Mouse (Mus musculus) hematopoietic stem cell, adult 5-6 weeks (primary cell): Measurements from ENCODE around the gene Oaz3. TPM values are rescaled to one million over a fixed set of nuclear protein-coding genes. Genes with fewer than 3 reads are reported as not detected.

Source experiments
- ATAC-seq, 2 experiments: fragments of 125-278 bp in 1 of 2; replicated peaks in 1 of 2; 2 replicates each; pipeline ENCODE4 v1.8.0; 2016 to 2017; ENCODE audit warnings: inconsistent platforms in 2 of 2, mild to moderate bottlenecking in 2 of 2, moderate number of reproducible peaks in 2 of 2, low read depth in 1 of 2, moderate TSS enrichment in 1 of 2; ENCODE audit not compliant: low FRiP score in 2 of 2, poor library complexity in 2 of 2, severe bottlenecking in 2 of 2, insufficient read depth in 1 of 2, low TSS enrichment in 1 of 2
- total RNA-seq: library from RNA; stranded (forward); fragments of 172-1452, 232-1000 nt; gene quantifications from 2 replicates; pipeline ENCODE4 v1.2.3, GENCODE M21; 2017

The Oaz3 gene
- total RNA-seq, 1 experiment from 2014 or later: not detected

DNA sequence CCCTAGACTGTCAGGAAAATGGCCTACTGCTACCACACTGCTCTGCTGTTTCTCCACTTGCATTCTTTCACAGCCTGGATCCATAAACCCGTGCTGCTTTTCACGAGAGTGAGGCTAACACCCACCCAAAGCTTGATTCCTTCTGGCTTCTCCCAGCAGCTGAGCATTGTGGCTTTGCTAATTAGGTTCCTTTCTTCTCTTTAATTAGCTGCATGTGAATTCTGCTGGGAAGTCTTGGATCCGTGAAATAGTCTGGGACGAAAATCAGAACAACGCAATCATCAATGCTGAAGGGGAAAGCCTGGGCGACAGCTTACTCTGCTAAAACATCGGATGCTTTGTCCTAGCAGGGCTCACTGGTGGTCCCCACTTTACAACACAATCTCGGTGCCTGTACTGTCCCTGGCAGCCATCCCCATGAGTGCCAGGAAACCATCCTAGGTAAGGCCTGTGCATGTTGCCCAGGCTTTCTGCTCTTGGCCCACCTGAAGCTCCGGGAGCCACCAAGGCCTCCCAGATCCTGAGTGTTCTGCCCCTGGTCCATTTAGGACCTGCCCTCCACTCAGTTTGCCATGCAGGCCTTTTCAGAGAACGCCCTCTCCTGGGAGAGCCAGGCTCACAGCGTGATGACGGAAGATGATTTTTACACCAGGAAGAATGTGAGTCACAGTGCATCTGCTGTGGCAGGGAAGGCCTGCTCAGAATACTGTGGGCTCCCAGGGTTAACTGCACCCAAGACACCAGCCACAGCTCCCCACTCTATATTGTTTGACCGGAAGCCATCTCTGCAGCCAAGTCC, 22.1 kb upstream of the Oaz3 start:
- no peak for ATAC-seq

DNA sequence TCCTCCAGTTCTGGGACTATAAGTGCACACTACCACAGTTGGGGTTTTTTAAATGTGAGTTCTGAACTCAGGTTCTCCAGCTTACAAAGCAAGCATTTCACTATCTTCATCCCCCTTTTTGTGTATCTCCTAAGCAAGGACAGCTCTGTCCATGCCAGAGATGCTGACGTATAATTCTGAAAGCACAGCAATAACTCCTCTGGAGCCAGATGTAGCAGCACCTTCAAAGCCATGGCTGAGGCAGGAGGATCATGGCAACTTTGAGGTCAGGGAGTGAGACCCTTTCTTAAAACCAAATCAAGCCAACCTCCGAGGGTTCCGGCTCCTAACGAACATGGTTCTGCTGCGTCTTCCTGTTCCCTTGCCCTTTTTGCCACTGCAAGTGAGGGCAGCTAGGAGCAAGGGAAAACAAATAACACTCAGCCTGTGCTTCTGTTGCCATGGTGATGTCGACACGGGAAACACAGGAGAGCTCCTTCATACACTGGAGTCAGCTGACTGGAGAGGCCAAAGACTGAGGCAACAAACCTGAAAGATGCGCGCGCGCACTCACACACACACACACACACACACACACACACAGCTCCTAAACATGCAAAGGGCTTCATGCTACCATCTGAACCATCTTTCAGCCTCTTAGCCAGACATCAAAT, 20.3 kb upstream of the Oaz3 start:
- no peak for ATAC-seq

DNA sequence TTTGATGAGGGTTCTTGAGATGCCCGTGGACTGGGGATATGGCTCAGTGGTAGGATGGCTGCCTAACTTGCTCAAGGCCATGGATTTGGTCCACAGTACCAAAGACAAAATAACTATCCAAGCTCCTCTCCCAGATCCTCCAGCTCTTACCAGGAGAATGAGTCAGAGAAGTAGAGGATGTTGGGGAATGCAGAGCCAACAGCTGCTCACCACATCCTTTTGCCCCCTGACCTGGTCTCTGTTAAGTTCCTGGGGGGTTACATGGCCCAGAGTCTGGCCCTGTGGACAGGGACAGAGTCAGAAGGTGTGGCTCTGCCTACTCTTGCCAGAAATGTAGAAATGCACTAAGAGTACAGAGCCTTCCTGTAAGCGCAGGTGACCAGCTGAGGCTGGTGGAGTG, 16.1 kb upstream of the Oaz3 start:
- no peak for ATAC-seq

DNA sequence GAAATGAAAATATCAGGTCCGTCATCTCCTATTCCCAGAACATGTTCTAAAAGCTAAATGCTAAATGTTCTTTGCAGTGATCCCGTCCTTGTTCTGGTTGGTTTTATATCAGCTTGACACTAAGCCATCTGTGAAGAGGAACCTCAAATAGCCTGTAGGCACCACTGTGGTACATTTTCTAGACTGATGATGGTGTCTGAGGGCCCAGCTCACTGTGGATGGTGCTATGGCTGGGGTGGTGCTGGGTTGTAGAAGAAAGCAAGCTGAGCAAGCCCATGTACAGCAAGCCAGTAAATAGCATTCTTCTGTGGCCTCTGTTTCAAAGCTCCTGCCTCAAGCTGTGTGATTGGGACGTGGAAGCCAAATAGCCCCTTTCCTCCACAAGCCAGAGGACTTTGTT, 13.3 kb upstream of the Oaz3 start:
- no peak for ATAC-seq

DNA sequence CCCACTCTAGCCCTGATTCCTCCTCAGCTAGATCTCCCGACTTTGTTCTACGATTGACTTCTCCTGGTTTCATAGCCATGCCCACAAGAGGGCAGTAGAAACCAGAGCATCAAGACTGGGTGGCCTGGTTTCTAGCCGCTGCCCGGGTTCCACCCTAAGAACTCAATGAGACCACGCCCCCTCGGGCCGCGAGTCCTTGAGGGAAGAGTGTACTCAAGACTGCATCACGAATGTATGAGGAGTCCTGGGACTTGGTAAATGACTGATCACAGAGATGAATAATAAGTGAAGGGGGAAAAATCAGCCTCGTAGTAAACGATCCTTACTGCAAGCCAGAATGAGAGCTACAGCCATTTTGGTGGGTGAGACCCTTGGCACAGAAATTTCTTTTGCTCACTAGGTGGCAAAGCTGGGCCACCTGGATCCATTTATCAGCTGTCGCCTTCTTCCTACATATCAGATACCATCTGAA, 12.8 kb upstream of the Oaz3 start:
- ATAC-seq: peak; percentile 94 to 96

DNA sequence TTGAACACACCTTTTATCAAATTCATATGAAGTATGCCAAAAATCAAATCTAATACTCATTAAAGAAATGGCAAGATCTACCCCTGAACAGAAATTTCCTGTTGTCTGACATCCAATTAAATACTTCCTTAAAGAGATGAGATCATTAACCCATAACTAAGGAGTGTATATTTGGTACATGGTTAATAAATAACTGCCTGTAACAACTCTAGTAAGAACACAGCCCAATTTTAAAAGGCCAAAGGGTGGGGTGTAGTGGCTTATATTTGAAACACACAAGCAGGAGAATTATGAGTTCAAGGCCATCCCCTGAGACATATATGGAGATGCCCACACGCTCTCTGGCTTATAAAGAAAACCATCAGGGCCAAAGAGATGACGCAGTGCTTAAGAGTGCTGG, 5.7 kb upstream of the Oaz3 start:
- ATAC-seq: no peak

DNA sequence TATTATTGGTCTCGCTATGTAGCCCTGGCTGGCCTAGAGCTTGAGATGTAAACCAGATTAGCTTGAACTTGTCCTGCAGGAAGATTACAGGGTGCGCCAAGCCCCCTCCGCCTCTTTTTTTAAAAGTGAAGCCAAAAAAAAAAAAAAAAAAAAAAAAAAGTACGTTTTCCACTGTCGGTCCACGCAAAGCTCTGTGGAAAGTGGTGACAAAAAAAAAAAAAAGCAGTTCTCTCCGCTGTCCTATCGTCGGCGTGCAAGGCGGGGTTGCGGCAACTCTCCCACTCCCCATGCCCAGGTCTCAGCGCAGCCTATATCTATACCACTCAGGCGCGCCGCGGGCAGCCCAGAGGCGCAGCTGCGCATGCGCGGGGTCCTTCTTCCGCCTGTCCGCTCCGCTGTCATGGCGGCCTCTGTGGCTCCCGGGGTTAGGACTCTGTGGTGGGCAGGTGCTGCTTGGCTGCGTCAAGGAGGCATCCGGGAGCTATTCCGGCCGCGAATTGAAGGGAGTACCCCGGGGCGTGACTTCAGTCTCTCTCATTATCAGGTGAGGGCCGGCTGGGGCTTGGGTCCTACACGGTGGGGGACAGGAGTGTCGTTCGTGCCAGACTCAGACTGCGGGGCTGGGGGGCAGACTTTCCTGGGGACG, 641 bp downstream of the Oaz3 start, which contains the start of gene Mrpl9:
Gene Mrpl9, plus strand, starts transcription at position 368 of the 646 bp plus-strand sequence.
- ATAC-seq: peak; percentile 94 to 96

DNA sequence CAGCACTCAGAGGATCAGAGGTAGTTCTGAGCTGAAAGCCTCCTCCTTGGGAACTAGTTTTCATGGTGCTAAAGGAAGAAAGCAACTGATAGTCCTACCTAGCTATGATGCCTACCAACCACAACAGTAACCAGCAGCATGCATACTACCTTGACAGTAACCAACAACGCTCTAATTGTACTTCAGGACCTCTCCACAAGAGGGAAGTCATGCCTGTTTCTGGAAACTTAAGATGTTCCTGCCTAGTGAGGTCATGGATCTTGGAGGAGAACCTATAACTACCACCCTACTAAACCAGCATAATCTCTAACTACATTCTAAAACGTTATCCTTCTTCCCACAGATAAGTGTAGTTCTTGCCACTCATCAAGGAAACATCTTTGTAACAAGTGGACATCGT, 2.5 kb downstream of the Oaz3 start:
- ATAC-seq: no peak; a peak in 1 of 4 replicates

DNA sequence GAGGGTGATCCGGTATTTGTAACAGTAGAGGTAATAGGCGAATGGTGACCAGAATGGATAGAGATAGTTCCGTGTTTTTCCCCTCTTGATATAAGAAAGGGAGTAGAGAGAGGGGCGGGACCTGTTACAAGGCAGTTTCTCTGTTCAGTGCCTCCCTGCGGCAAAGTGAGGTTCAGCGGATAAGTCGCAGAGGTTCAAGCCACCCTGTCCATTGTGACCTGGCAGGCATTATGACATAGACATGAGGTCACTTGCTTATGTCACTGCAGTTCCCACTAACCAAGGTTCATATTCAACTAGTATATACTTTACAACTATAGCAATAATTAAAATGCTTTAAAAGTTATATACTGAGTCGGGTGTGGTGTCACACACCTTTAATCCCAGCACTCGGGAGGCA, 7.3 kb downstream of the Oaz3 start:
- ATAC-seq: no peak

DNA sequence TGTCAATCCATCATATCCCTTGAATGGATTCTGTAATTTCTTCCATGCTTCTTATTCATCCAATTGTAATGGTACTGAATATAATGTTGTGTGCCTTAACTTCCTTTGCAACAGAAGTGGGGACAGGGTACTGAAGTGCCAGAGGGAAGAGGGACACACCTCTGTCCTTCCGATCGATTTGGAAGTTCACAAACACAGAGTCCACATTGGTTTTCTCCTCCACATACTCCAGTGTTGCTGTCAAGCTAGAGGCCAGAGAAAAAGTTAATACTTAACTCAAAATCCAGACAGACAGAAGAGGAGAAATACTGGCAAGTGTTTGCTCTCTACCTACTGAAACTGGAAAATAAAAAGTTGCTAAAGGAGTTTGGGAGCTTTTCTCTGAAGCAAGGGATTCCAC, 9.4 kb downstream of the Oaz3 start:
- ATAC-seq: no peak

DNA sequence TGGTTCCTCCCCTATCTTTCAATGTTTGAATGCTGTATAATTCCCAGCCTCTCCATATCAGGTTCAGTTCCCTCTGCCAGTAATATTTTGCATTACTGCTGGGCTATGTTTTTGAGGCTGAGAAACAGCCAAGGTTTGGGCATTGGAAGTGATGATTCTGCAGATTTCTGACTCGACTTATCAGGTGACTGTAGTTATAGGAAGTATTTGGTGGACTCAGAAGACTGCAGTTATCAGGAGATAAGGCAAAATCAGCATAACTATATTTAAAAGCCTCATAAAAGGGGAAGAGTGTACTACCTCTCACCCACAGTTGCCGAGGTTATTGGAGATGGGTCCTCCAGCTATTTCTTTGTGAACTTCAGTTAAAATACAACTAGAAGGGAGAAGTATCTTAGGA, 12.7 kb downstream of the Oaz3 start:
- peak; percentile 29 to 56; a peak in 3 of 4 replicates for ATAC-seq

DNA sequence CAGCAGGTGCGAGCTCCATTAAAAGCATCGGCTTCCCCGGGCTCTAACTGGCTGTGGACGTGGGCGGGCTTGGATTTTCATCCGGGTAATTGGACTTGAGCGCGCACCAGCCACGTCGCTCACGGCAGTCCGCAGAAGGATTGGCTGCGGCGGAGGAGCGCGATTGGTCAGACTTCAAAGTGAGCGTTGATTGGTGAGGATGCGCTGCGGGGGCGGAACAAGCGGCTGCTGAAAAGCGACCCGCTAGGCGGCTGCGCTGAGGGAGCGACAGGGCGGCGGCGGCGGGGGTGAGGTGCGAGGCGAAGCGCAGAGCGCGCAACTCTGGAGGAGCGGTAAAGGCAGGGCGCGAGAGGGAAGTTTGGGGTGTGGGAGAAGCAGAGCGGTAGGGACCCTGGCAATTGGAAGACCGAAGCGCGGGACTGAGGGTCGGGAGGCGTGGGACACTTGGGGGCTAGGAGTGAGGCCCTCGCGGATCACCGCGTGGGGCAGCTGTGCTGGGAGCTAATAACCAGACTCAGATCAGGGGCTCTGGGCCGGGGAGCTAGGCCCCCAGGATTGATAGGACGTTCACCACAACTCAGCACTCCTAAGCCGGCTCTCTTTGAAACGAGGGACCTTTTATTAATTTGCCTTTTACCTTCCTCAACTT, 30.6 kb downstream of the Oaz3 start, which contains the start of gene Tdrkh:
Gene Tdrkh, plus strand, starts transcription at position 243 of the 649 bp plus-strand sequence.
- ATAC-seq: peak; percentile 100

DNA sequence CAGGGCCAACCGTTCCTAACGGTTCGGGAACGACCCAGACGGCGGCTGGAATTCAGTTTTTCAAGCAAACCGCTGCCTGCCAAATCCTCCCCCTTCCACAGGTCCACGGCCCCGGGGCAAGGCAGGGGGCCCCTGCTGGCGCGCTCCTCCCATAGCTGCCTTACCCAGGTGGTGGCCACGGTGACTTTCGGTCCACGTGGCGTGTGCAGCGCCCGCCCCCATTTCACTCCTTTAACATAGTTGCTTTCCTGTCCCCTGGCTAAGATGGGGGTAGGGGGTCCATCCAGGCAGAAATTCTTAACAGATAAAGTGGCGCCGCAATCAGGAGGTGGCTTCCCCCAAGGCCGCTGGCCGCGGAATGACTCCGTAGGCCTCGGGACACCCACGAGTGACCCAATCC, 31.2 kb downstream of the Oaz3 start:
- ATAC-seq: peak; percentile 13 to 33; a peak in 2 of 4 replicates

DNA sequence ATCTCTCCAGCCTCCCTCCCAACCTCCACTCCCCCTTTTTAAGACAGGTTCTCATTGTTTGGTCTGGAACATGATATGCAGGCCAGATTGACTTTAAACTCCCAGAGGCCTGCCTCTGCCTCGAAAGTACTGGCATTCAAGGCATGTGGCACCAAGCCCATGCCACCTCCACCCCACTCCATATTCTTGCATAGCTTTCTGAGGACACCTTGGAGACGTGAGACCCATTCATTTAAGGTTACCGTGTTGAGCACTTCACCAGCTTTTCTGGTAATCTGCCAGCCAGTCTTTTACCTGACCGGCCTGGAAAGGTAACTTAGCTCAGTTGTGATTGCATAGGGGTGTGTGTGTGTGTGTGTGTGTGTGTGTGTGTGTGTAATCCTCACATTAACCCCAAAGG, 38.2 kb downstream of the Oaz3 start:
- ATAC-seq: no peak

DNA sequence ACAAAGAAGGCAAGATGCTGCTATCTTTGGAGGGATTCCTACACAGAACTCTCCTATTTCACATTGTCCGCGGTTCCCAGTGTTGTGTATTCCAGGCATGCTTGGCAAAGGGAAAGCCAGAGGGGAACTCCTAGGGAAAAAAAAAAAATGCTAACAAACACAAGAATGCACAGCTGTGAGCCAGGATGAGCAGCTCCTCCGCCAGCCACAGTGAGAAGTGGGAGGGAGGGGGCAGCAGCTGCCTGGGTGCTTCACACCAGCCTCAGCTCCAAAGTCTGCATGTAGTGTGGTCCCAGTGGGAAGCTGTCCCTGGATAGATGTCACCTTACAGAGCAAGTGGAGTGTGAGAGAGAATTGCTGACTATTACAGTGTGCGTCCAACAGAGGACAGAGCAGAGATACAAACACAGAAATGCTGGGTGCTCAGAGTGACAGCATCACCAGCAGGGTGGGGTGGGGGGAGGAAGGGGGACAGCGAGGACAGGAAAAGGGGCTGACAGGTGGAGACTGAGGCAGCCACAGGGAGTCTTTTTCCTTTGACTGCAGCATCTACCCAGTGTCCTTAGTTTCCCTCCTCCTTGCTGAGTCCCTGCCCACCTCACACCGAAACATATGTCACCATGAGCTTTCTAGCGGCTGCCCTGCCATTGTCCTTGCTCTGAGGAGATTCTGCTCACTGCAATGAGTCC, 39.2 kb downstream of the Oaz3 start:
- ATAC-seq: no peak

DNA sequence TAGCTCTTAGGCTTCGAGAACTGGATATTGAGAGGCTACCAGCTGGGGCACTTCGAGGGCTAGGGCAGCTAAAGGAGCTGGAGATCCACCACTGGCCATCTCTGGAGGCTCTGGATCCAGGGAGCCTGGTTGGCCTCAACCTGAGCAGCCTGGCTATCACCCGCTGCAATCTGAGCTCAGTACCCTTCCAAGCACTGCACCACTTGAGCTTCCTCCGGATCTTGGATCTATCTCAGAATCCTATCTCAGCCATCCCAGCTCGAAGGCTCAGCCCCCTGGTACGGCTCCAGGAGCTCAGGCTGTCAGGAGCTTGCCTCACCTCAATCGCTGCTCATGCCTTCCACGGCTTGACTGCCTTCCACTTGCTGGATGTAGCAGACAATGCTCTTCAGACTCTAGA, 41.3 kb downstream of the Oaz3 start:
- ATAC-seq: no peak

DNA sequence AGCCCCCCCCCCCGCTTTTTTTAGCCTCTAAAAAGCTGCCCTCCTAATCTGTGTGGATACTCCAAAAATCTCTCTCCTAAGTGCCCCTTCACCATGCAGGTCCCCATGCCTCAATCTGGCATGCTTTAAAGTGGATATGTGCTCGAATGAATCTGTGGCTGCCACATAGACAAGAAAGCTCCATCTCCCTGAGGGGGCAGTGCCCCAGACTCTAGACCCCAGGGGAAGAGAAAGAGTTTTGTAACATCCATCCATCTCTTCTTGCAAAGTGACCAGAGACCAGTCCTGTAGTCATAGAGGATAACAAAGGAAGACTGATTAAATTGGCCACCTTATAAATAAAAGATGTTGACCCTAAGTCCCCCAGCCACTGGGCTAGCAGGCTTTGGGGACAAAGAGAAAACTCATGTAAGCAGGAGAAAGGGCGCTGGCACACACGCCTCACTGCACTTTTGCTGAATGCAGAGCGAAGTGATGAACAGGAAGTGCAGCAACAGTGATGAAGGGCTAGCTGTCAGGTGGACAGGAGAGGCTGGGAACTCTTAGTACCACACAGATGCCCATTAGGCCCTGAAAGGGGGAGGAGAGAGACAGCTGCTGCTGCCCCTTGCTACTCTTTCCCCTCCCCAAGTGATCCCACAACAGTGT, 43.9 kb downstream of the Oaz3 start:
- ATAC-seq: no peak
